Mouse (Mus musculus) small intestine, adult 2 months (tissue): ENCODE data around the gene Arid3b. TPM values are rescaled to one million over a fixed set of nuclear protein-coding genes. Genes with fewer than 3 reads are reported as not detected.

Experiments used
- H3K27ac ChIP-seq: fragments of 200-500 bp; 2 replicates; pipeline ENCODE4 v1.5.1; 2012; ENCODE audit warnings: low read depth, low read length, control low read depth, inconsistent platforms; ENCODE audit not compliant: insufficient read depth
- H3K27me3 ChIP-seq: fragments of 200-500 bp; 2 replicates; pipeline ENCODE4 v1.6.1; 2012; ENCODE audit warnings: mild to moderate bottlenecking, moderate library complexity, low read length, inconsistent platforms; ENCODE audit not compliant: control insufficient read depth, insufficient read depth
- H3K36me3 ChIP-seq: fragments of 200-500 bp; 2 replicates; pipeline ENCODE4 v1.6.1; 2012; ENCODE audit warnings: mild to moderate bottlenecking, low read length, control low read depth, inconsistent platforms; ENCODE audit not compliant: control insufficient read depth, insufficient read depth
- H3K4me1 ChIP-seq: fragments of 200-500 bp; 2 replicates; pipeline ENCODE4 v1.6.1; 2012; ENCODE audit warnings: low read length, inconsistent platforms, mixed read lengths; ENCODE audit not compliant: control insufficient read depth, insufficient read depth, insufficient read length
- H3K4me3 ChIP-seq: fragments of 200-500 bp; 2 replicates; pipeline ENCODE4 v1.5.1; 2012; ENCODE audit warnings: low read depth, mild to moderate bottlenecking, control low read depth, inconsistent platforms, low read length, moderate library complexity
- CTCF ChIP-seq: fragments of 200-500 bp; IDR thresholded peaks from 2 replicates; pipeline ENCODE4 v1.5.1; 2012; ENCODE audit warnings: low read depth, mild to moderate bottlenecking, control low read depth, inconsistent platforms, low read length, moderate library complexity, mixed read lengths; ENCODE audit not compliant: insufficient replicate concordance, insufficient read length; ENCODE audit errors: extremely low read depth
- POLR2A ChIP-seq: fragments of 200-500 bp; IDR thresholded peaks from 2 replicates; pipeline ENCODE4 v1.6.1; 2012; ENCODE audit warnings: low read depth, mild to moderate bottlenecking, control low read depth, inconsistent platforms, low read length, moderate library complexity
- WGBS: fragments of 180-500 bp; shearing (Covaris S2); methylation state at CpG from one replicate; pipeline ENCODE4 v1.1.7; 2018; 5-methylcytosine and 5-hydroxymethylcytosine counted together
- polyA plus RNA-seq: library from polyadenylated mRNA; depleted of rRNA; stranded (reverse); fragments of >200 nt; gene quantifications from 2 replicates; pipeline ENCODE4 v1.2.3, GENCODE M21; 2012

Arid3b gene
- polyA plus RNA-seq, 1 experiment, result 13.6 TPM

- TF ChIP-seq CTCF (no peak), POLR2A (no peak)
- H3K27me3 ChIP-seq, result no peaks in the 10 kb centered on the region
- H3K4me1 ChIP-seq, result no peaks in the 10 kb centered on the region
- no peak overlapping the region for H3K27ac ChIP-seq
- H3K4me3 ChIP-seq, result no peak overlapping the region
- WGBS, result 86% methylated on average over 8 of the region's 8 CpGs
- H3K36me3 ChIP-seq, result peaks cover 11% of the 10 kb centered on the region
These were observed 24.5 kb downstream of the Arid3b start for GRCm38 (mm10) chr9:57811793-57812733.

GRCm38 (mm10) chr9:57810691-57811090 lies 25.9 kb downstream of the Arid3b start:
- TF ChIP-seq POLR2A (no peak), CTCF (no peak)
- WGBS, result 53% methylated on average over 3 of the region's 3 CpGs
- Histone ChIP-seq H3K27ac (no peak overlapping the region), H3K4me3 (no peak overlapping the region), H3K36me3 (peaks cover 11% of the 10 kb centered on the region), H3K27me3 (no peaks in the 10 kb centered on the region), H3K4me1 (no peaks in the 10 kb centered on the region)

GRCm38 (mm10) chr9:57808771-57809310 lies 27.8 kb downstream of the Arid3b start:
- 81% methylated on average over 5 of the region's 5 CpGs for WGBS
- H3K27me3 ChIP-seq, result no peaks in the 10 kb centered on the region
- TF ChIP-seq CTCF (no peak), POLR2A (no peak)
- H3K27ac ChIP-seq, result no peak overlapping the region
- peaks cover 12% of the 10 kb centered on the region for H3K36me3 ChIP-seq
- H3K4me1 ChIP-seq, result no peaks in the 10 kb centered on the region
- no peak overlapping the region for H3K4me3 ChIP-seq

GRCm38 (mm10) chr9:57807174-57807651 lies 29.4 kb downstream of the Arid3b start:
- Histone ChIP-seq H3K27ac (no peak overlapping the region), H3K27me3 (no peaks in the 10 kb centered on the region), H3K4me3 (no peak overlapping the region), H3K36me3 (peaks cover 12% of the 10 kb centered on the region), H3K4me1 (no peaks in the 10 kb centered on the region)
- no peak for TF ChIP-seq POLR2A
- no peak for TF ChIP-seq CTCF
- WGBS, result 90% methylated on average over 4 of the region's 4 CpGs

- 56% methylated on average over 1 of the region's 1 CpGs for WGBS
- TF ChIP-seq CTCF (no peak), POLR2A (no peak)
- H3K36me3 ChIP-seq, result peaks cover 16% of the 10 kb centered on the region
These were observed 30.5 kb downstream of the Arid3b start for GRCm38 (mm10) chr9:57806066-57806481.

GRCm38 (mm10) chr9:57805087-57805737 lies 31.4 kb downstream of the Arid3b start:
- H3K27ac ChIP-seq, result no peak overlapping the region
- TF ChIP-seq CTCF, result no peak
- no peak for TF ChIP-seq POLR2A
- H3K4me3 ChIP-seq, result no peak overlapping the region
- H3K36me3 ChIP-seq, result peaks cover 15% of the 10 kb centered on the region
- 80% methylated on average over 10 of the region's 10 CpGs for WGBS
- H3K27me3 ChIP-seq, result no peaks in the 10 kb centered on the region
- H3K4me1 ChIP-seq, result peaks cover 4% of the 10 kb centered on the region; the same call in 1 of the 2 replicates

More at GRCm38 (mm10) chr9:57806066-57806481, 30.5 kb downstream of the Arid3b start:
- H3K4me3 ChIP-seq, result no peak overlapping the region
- H3K4me1 ChIP-seq, result no peaks in the 10 kb centered on the region
- no peak overlapping the region for H3K27ac ChIP-seq
- no peaks in the 10 kb centered on the region for H3K27me3 ChIP-seq
